Comparison of ENCODE assay signal across 21 mouse cellular contexts in the genomic region with DNA sequence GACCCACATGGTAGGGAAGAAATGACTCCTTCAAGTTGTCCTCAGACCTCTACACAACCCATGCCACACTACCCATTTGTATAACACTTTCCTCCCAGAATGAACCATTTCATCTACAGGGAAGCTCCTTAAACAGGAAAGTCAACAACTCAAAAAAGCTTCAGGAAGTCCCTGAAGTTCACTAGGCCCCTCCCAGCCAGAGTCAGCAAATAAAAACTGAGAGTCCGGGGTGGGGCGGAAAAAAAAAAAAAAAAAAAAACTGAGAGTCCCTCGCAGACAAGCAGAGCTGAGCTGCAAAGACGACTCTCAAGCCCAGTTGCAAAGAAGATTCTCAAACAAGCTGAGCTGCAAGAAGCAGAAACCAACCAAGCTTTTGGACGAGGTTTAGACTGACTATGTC. TPM values are rescaled to one million over a fixed set of nuclear protein-coding genes. Genes with fewer than 3 reads are reported as not detected.
DNase-seq lines count a peak whose midpoint lies in the region; ATAC-seq lines count a peak whose summit lies in the region.
"Had no signal": no experiment of that assay in that cellular context is flagged by ENCODE, and none has a peak within 500 bp of the region (broad histone marks: within the 10 kb centered on the region; RNA-seq: fewer than 3 reads in every experiment).

No protein-coding gene starts in this region.

- 76% methylated on average over 5 of the region's 5 CpGs for WGBS in forebrain, embryonic 13.5 days
- 79% methylated on average over 5 of the region's 5 CpGs for WGBS in forebrain, embryonic 14.5 days
- WGBS in liver, embryonic 11.5 days, result 62% methylated on average over 5 of the region's 5 CpGs

- H3K9ac ChIP-seq in forebrain, embryonic 13.5 days, result no peak overlapping the region
- no peak overlapping the region for H3K9ac ChIP-seq in forebrain, embryonic 14.5 days (ENCODE audit: low read length)
- H3K9ac ChIP-seq in liver, embryonic 11.5 days (ENCODE audit: low read depth, low read length), result no peak overlapping the region
- H3K9ac ChIP-seq: hindbrain, embryonic 15.5 days; midbrain, embryonic 13.5 days had no signal

- H3K27ac ChIP-seq in forebrain, embryonic 13.5 days, result no peak overlapping the region
- no peak overlapping the region for H3K27ac ChIP-seq in forebrain, embryonic 14.5 days (ENCODE audit: low read depth, low read length)
- no peak overlapping the region for H3K27ac ChIP-seq in liver, embryonic 11.5 days (ENCODE audit: low read depth, low read length)
- H3K27ac ChIP-seq: hindbrain, embryonic 15.5 days; midbrain, embryonic 13.5 days; stomach, postnatal 0 days had no signal

- no peaks in the 10 kb centered on the region for H3K27me3 ChIP-seq in forebrain, embryonic 13.5 days
- H3K27me3 ChIP-seq in forebrain, embryonic 14.5 days (replicated peaks; ENCODE audit: control insufficient read depth, insufficient read depth, low read length), result no peaks in the 10 kb centered on the region
- no peaks in the 10 kb centered on the region for H3K27me3 ChIP-seq in megakaryocyte, embryonic 14.5 days (replicated peaks)
- no peaks in the 10 kb centered on the region for H3K27me3 ChIP-seq in liver, embryonic 11.5 days (replicated peaks; ENCODE audit: control insufficient read depth, insufficient read depth, low read length)
- H3K27me3 ChIP-seq: hindbrain, embryonic 15.5 days; midbrain, embryonic 13.5 days had no signal

- no peaks in the 10 kb centered on the region for H3K9me3 ChIP-seq in forebrain, embryonic 13.5 days (replicated peaks)
- H3K9me3 ChIP-seq in forebrain, embryonic 14.5 days (replicated peaks; ENCODE audit: control insufficient read depth, low read length), result no peaks in the 10 kb centered on the region
- H3K9me3 ChIP-seq in megakaryocyte, embryonic 14.5 days, result no peaks in the 10 kb centered on the region
- H3K9me3 ChIP-seq in liver, embryonic 11.5 days (ENCODE audit: control insufficient read depth, low read length), result no peaks in the 10 kb centered on the region
- H3K9me3 ChIP-seq: G1E; hindbrain, embryonic 15.5 days; midbrain, embryonic 13.5 days had no signal

- H3K36me3 ChIP-seq in forebrain, embryonic 13.5 days (ENCODE audit: poor library complexity, severe bottlenecking), result peaks cover 43% of the 10 kb centered on the region
- H3K36me3 ChIP-seq in forebrain, embryonic 14.5 days (ENCODE audit: control insufficient read depth, insufficient read depth, low read length), result peaks cover 47% of the 10 kb centered on the region
- H3K36me3 ChIP-seq in megakaryocyte, embryonic 14.5 days (replicated peaks; ENCODE audit: low read length), result peaks cover 60% of the 10 kb centered on the region
- peaks cover 40% of the 10 kb centered on the region for H3K36me3 ChIP-seq in liver, embryonic 11.5 days (ENCODE audit: control insufficient read depth, insufficient read depth, low read length)

- no peak for ATAC-seq in forebrain, embryonic 13.5 days
- ATAC-seq in forebrain, embryonic 14.5 days, result no peak
- ATAC-seq in megakaryocyte, adult 5-6 weeks (ENCODE audit: poor library complexity, severe bottlenecking), result no peak
- no peak for ATAC-seq in liver, embryonic 11.5 days (replicated peaks; ENCODE audit: low FRiP score)
- ATAC-seq: lung, postnatal 0 days; midbrain, embryonic 13.5 days had no signal

- DNase-seq in forebrain, embryonic 14.5 days (ENCODE audit: low spot score), result no peak
- no peak for DNase-seq in liver, embryonic 11.5 days (ENCODE audit: low spot score)
- DNase-seq in embryo, embryonic 11 days, result no peak
- no peak for DNase-seq in right cerebral cortex, adult 18-20 months
- DNase-seq: adrenal gland, postnatal 10 days; cerebellum, postnatal 14 days; heart, postnatal 14 days; kidney, adult 2 months; left cerebral cortex, postnatal 4 days; thymus, postnatal 36 days had no signal

- 0 out of 2 replicates have a peak overlapping the region, but pooled peaks have one; percentile 86 for H3K4me2 ChIP-seq in forebrain, embryonic 13.5 days
- no peak overlapping the region for H3K4me2 ChIP-seq in forebrain, embryonic 14.5 days (ENCODE audit: low read length)
- peak overlapping the region; percentile 85 for H3K4me2 ChIP-seq in liver, embryonic 11.5 days
- H3K4me2 ChIP-seq: hindbrain, embryonic 15.5 days; midbrain, embryonic 13.5 days had no signal

- peaks cover 38% of the 10 kb centered on the region for H3K4me1 ChIP-seq in forebrain, embryonic 13.5 days
- H3K4me1 ChIP-seq in forebrain, embryonic 14.5 days (ENCODE audit: control insufficient read depth, insufficient read depth, low read length), result peaks cover 19% of the 10 kb centered on the region
- peaks cover 80% of the 10 kb centered on the region for H3K4me1 ChIP-seq in megakaryocyte, embryonic 14.5 days
- peaks cover 35% of the 10 kb centered on the region for H3K4me1 ChIP-seq in liver, embryonic 11.5 days (replicated peaks; ENCODE audit: control insufficient read depth, insufficient read depth, low read length)

- no peak overlapping the region for H3K4me3 ChIP-seq in forebrain, embryonic 13.5 days
- H3K4me3 ChIP-seq in forebrain, embryonic 14.5 days (ENCODE audit: low read depth, low read length), result no peak overlapping the region
- peak overlapping the region; percentile 31 for H3K4me3 ChIP-seq in megakaryocyte, embryonic 14.5 days (replicated peaks)
- 0 out of 2 replicates have a peak overlapping the region, but pooled peaks have one; percentile 6 for H3K4me3 ChIP-seq in liver, embryonic 11.5 days (ENCODE audit: low read depth, low read length)
- H3K4me3 ChIP-seq: hindbrain, embryonic 15.5 days; midbrain, embryonic 13.5 days had no signal

RNA-seq across cellular contexts. Expression of gene Incenp, which starts 3.3 kb away (rescaled TPM):
- 86.6 and 105 TPM in 2 replicates for polyA plus RNA-seq in forebrain, embryonic 13.5 days (2015; fragmentation: Nextera tagmentation; extraction: Ambion mirVana)
- 39.8 and 41.0 TPM in 2 replicates for polyA plus RNA-seq in forebrain, embryonic 14.5 days (2014; fragmentation: Nextera tagmentation; extraction: Ambion mirVana)
- polyA plus RNA-seq in megakaryocyte, embryonic 14.5 days (2012; ENCODE audit: insufficient read depth, low replicate concordance), result 23.6 and 70.8 TPM in 2 replicates
- 204 and 205 TPM in 2 replicates for total RNA-seq in megakaryocyte, adult 5-6 weeks (2015)
- 85.5 and 116 TPM in 2 replicates for total RNA-seq in megakaryocyte, adult 5-6 weeks (2017)
- 116 and 118 TPM in 2 replicates for polyA plus RNA-seq in liver, embryonic 11.5 days (2014; fragmentation: Nextera tagmentation; extraction: Ambion mirVana)

RNA-seq across cellular contexts. Expression of gene Scgb2a2, which starts 48.7 kb away (rescaled TPM):
- polyA plus RNA-seq in forebrain, embryonic 13.5 days (2015; fragmentation: Nextera tagmentation; extraction: Ambion mirVana), result not detected in 2 replicates
- not detected in 2 replicates for polyA plus RNA-seq in forebrain, embryonic 14.5 days (2014; fragmentation: Nextera tagmentation; extraction: Ambion mirVana)
- polyA plus RNA-seq in megakaryocyte, embryonic 14.5 days (2012; ENCODE audit: insufficient read depth, low replicate concordance), result not detected in 2 replicates
- not detected in 2 replicates for total RNA-seq in megakaryocyte, adult 5-6 weeks (2015)
- not detected in 2 replicates for total RNA-seq in megakaryocyte, adult 5-6 weeks (2017)
- polyA plus RNA-seq in liver, embryonic 11.5 days (2014; fragmentation: Nextera tagmentation; extraction: Ambion mirVana), result not detected in 2 replicates
- total RNA-seq: adrenal gland, postnatal 10 days; G1E; heart, postnatal 14 days; left cerebral cortex, postnatal 4 days had no signal
- polyA plus RNA-seq: G1E; gonadal fat pad, adult 2 months; hindbrain, embryonic 15.5 days; kidney, adult 2 months; large intestine, adult 2 months; lung, postnatal 0 days; midbrain, embryonic 13.5 days; spleen, adult 2 months; stomach, postnatal 0 days had no signal

Comparison
In these comparisons a context has a peak if more than half of its experiments do, and no peak if none do; other contexts are left out.
1. H3K4me3 ChIP-seq: peak in megakaryocyte, embryonic 14.5 days (single experiment) and liver, embryonic 11.5 days (single experiment); none in forebrain, embryonic 13.5 days (single experiment) and forebrain, embryonic 14.5 days (single experiment).